Mouse (Mus musculus) liver, adult 2 months (tissue): ENCODE measurements at regions not wholly inside any gene's neighbourhood (a gene's known extent, or its start where the extent isn't known, plus 50 kb on each side); places are given as distances from the start of the nearest gene placed in this dataset.

Source experiments
- DNase-seq: peaks from one replicate; pipeline ENCODE4 v3.0.0-alpha.2; 2011; ENCODE audit warnings: low read depth, low spot score; ENCODE audit errors: extremely low read depth
- H3K27ac ChIP-seq: fragments of 200-500 bp; replicated peaks from 2 replicates; pipeline ENCODE4 v1.5.1; 2012; ENCODE audit warnings: low read depth, mild to moderate bottlenecking, control low read depth, inconsistent platforms, low read length; ENCODE audit not compliant: insufficient read depth
- H3K27me3 ChIP-seq: fragments of 200-500 bp; 2 replicates; pipeline ENCODE4 v1.6.1; 2012; ENCODE audit warnings: mild to moderate bottlenecking, moderate library complexity, low read length, inconsistent platforms; ENCODE audit not compliant: control insufficient read depth, insufficient read depth
- H3K36me3 ChIP-seq: fragments of 200-500 bp; 2 replicates; pipeline ENCODE4 v1.6.1; 2012; ENCODE audit warnings: low read length, inconsistent platforms; ENCODE audit not compliant: control insufficient read depth, insufficient read depth
- H3K4me1 ChIP-seq: fragments of 200-500 bp; 2 replicates; pipeline ENCODE4 v1.6.1; 2011; ENCODE audit warnings: low read length; ENCODE audit not compliant: control insufficient read depth, insufficient read depth
- H3K4me3 ChIP-seq: fragments of 200-500 bp; 2 replicates; pipeline ENCODE4 v1.5.1; 2011; ENCODE audit warnings: low read depth, mild to moderate bottlenecking, control low read depth, low read length, moderate library complexity; ENCODE audit not compliant: insufficient read depth
- H3K79me2 ChIP-seq: fragments of 200-500 bp; 2 replicates; pipeline ENCODE4 v1.6.1; 2012; ENCODE audit warnings: inconsistent platforms, mild to moderate bottlenecking, low read length, moderate library complexity; ENCODE audit not compliant: control insufficient read depth, insufficient read depth
- H3K9ac ChIP-seq: fragments of 200-500 bp; 2 replicates; pipeline ENCODE4 v1.6.1; 2012; ENCODE audit warnings: low read depth, mild to moderate bottlenecking, control low read depth, inconsistent platforms, low read length
- CTCF ChIP-seq: fragments of 200-500 bp; IDR thresholded peaks from 2 replicates; pipeline ENCODE4 v1.5.1; 2011; ENCODE audit warnings: low read depth, low read length, control low read depth
- POLR2A ChIP-seq: fragments of 200-500 bp; IDR thresholded peaks from 2 replicates; pipeline ENCODE4 v1.6.1; 2011; ENCODE audit warnings: low read length, control low read depth; ENCODE audit not compliant: insufficient read depth; ENCODE audit errors: extremely low read depth
- WGBS: fragments of 180-500 bp; shearing (Covaris S2); methylation state at CpG from one replicate; pipeline ENCODE4 v1.1.7; 2018; 5-methylcytosine and 5-hydroxymethylcytosine counted together

DNA sequence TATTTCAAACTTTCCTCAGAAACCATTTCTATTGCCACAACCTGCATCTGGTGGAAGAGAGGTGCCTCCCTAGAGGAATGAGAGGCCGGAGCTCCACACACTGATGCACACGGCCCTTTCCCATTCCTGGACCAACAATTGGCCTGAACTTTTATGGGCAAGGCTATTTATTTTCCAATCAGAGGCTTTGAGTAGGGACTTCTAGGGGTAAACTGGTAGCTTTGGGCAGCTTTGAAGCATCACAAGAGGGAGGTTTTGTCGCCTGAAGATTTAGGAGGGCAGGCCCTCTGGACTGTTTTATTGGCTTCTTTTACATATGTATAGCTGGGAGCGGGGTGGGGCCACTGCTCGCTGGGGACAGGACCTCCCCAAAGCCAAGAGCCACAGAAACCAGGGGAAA, 57.7 kb upstream of the Pax6 start:
- H3K4me3 ChIP-seq, result no peak overlapping the region
- H3K36me3 ChIP-seq, result no peaks in the 10 kb centered on the region
- no peak for TF ChIP-seq POLR2A
- TF ChIP-seq CTCF, result no peak
- peaks cover 6% of the 10 kb centered on the region; the same call in 1 of the 2 replicates for H3K27me3 ChIP-seq
- WGBS, result 75% methylated on average over 5 of the region's 5 CpGs
- DNase-seq, result no peak
- H3K79me2 ChIP-seq, result no peaks in the 10 kb centered on the region
- no peak overlapping the region for H3K9ac ChIP-seq
- no peak overlapping the region for H3K27ac ChIP-seq
- H3K4me1 ChIP-seq, result no peaks in the 10 kb centered on the region

DNA sequence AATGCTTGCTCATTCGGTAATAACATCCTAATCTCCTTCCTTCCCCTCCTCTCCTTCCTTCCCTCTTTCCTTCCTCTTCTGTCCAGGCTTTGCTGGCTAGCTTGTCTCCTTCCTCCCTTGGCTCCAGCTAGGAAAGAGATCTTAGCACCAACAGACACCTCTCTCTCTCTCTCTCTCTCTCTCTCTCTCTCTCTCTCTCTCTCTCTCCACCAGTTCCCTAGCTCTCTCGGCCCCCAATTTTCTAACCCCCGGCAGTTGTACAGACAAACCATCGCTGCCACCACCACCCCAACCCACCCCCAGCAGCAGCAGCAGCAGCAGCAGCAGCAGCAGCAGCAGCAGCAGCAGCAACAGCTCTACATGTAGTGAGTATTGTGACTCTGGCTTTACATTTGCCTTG, 57.0 kb upstream of the Pax6 start:
- no peaks in the 10 kb centered on the region for H3K36me3 ChIP-seq
- no peak overlapping the region for H3K27ac ChIP-seq
- no peak for DNase-seq
- peaks cover 6% of the 10 kb centered on the region; the same call in 1 of the 2 replicates for H3K27me3 ChIP-seq
- no peaks in the 10 kb centered on the region for H3K4me1 ChIP-seq
- WGBS, result 27% methylated on average over 4 of the region's 4 CpGs
- TF ChIP-seq POLR2A (no peak), CTCF (no peak)
- no peak overlapping the region for H3K4me3 ChIP-seq
- no peaks in the 10 kb centered on the region for H3K79me2 ChIP-seq
- no peak overlapping the region for H3K9ac ChIP-seq

DNA sequence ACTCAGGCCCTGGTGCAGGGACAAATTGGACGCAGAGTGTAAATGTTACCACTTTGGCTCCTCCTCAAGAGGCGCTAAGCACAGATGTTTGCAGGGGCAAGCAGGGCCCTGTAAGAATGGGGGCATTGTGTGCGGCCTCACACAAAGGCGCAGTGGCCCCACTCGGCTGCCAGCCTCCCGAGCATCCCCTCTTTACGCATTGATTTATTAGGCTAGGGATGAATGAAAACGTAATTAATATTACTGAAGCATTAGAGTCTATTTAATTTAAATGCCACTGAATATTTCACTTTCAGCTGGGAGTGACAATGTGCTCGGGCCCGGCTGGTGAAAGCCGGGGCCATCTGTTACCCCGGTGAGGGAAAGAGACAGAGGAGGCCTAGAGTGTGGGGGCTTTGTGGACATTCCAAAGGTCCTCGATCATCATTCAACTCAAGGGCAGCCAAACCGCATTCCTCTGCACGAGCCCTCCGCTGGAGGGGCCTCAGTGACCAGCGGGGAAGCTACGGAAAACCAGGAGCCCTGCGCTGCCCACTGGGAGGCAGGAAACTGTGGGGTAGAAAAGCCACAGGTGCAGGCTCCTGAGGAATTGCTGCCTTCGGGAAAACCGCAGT, 56.5 kb upstream of the Pax6 start:
- no peak for TF ChIP-seq POLR2A
- no peak for TF ChIP-seq CTCF

DNA sequence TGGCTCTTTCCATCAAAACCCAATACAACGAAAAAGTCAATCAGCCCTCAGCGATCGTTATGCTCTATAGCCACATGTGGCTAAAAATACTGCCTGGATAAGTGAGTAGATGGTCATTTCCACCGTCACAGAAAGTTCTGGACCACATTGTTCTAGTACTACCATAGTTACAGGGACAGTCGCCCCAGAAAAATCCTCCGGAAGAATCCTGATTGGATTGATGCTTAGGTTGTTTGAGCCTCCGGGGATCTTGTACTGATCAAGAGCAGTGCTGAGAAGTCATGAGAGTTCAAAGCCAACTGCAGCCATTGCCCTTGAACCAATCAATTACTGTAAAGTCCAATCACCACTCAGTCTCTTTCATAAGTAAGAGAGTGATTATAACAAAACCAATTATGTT, 56.0 kb upstream of the Pax6 start:
- Histone ChIP-seq H3K27ac (no peak overlapping the region), H3K79me2 (no peaks in the 10 kb centered on the region), H3K9ac (no peak overlapping the region), H3K36me3 (no peaks in the 10 kb centered on the region), H3K4me3 (no peak overlapping the region), H3K4me1 (no peaks in the 10 kb centered on the region), H3K27me3 (peaks cover 6% of the 10 kb centered on the region; the same call in 1 of the 2 replicates)
- no peak for TF ChIP-seq CTCF
- TF ChIP-seq POLR2A, result no peak
- WGBS, result 50% methylated on average over 7 of the region's 7 CpGs
- DNase-seq, result no peak

More for the DNA sequence above, 56.5 kb upstream of the Pax6 start:
- 17% methylated on average over 21 of the region's 21 CpGs for WGBS
- no peak overlapping the region for H3K9ac ChIP-seq
- no peak overlapping the region for H3K27ac ChIP-seq
- no peaks in the 10 kb centered on the region for H3K36me3 ChIP-seq
- no peaks in the 10 kb centered on the region for H3K79me2 ChIP-seq
- no peak for DNase-seq
- peaks cover 6% of the 10 kb centered on the region; the same call in 1 of the 2 replicates for H3K27me3 ChIP-seq
- H3K4me3 ChIP-seq, result no peak overlapping the region
- H3K4me1 ChIP-seq, result no peaks in the 10 kb centered on the region

DNA sequence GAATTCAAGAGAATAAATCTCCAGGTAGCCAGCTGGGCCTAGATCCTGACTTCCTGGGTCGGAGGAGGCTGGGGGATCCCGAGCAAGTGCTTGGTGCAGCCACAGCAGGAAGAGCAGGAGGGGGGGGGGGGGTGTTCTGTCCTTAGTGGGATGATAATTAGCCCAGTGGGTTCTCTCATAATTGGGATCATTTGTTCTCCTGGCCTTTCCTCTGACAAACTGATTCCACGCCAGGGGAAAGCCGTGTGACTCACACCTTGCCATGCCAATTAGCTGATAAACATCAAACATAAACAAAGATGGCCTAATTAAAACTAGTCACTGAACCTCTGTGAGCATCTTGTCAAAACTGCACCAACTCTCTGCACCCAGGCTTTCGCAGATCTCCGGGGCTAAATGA, 55.5 kb upstream of the Pax6 start:
- Histone ChIP-seq H3K4me1 (no peaks in the 10 kb centered on the region), H3K36me3 (no peaks in the 10 kb centered on the region), H3K9ac (no peak overlapping the region), H3K79me2 (no peaks in the 10 kb centered on the region), H3K27ac (no peak overlapping the region), H3K4me3 (no peak overlapping the region), H3K27me3 (peaks cover 5% of the 10 kb centered on the region; the same call in 1 of the 2 replicates)
- no peak for TF ChIP-seq POLR2A
- no peak for TF ChIP-seq CTCF
- WGBS, result 69% methylated on average over 6 of the region's 6 CpGs
- DNase-seq, result no peak
